Mouse (Mus musculus) heart, embryonic 10.5 days (tissue): ENCODE measurements around the gene Pde4d. TPM values are rescaled to one million over a fixed set of nuclear protein-coding genes. Genes with fewer than 3 reads are reported as not detected.

Source experiments
- DNase-seq: peaks from one replicate; pipeline ENCODE4 v3.0.0-alpha.2; 2017; ENCODE audit warnings: low spot score
- H3K27ac ChIP-seq: fragments of 300-500 bp; sonication (generic); 2 replicates; pipeline ENCODE4 v1.5.1; 2016; ENCODE audit warnings: mild to moderate bottlenecking
- H3K27me3 ChIP-seq: fragments of 300-500 bp; sonication (generic); 2 replicates; pipeline ENCODE4 v1.6.1; 2016; ENCODE audit warnings: mild to moderate bottlenecking; ENCODE audit not compliant: poor library complexity, insufficient read depth, severe bottlenecking
- H3K36me3 ChIP-seq: fragments of 300-500 bp; sonication (generic); 2 replicates; pipeline ENCODE4 v1.6.1; 2016; ENCODE audit warnings: mild to moderate bottlenecking, moderate library complexity
- H3K4me1 ChIP-seq: fragments of 300-500 bp; sonication (generic); 2 replicates; pipeline ENCODE4 v1.6.1; 2016; ENCODE audit warnings: mild to moderate bottlenecking
- H3K4me3 ChIP-seq: fragments of 300-500 bp; sonication (generic); 2 replicates; pipeline ENCODE4 v1.5.1; 2016; ENCODE audit warnings: mild to moderate bottlenecking, moderate library complexity
- H3K9me3 ChIP-seq: fragments of 300-500 bp; sonication (generic); 2 replicates; pipeline ENCODE4 v1.6.1; 2016; ENCODE audit warnings: mild to moderate bottlenecking, moderate library complexity
- WGBS: fragments of 180-500 bp; shearing (Covaris S2); methylation state at CpG from one replicate; pipeline ENCODE4 v1.1.7; 2016; 5-methylcytosine and 5-hydroxymethylcytosine counted together
- polyA plus RNA-seq: library from polyadenylated mRNA; unstranded; fragments of >200 nt; fragmentation: Nextera tagmentation; extraction: Ambion mirVana; gene quantifications from 2 replicates; pipeline ENCODE4 v1.2.1, GENCODE M21; 2016

Gene Pde4d
- polyA plus RNA-seq, 1 experiment from 2014 or later = 24.9 TPM

DNA sequence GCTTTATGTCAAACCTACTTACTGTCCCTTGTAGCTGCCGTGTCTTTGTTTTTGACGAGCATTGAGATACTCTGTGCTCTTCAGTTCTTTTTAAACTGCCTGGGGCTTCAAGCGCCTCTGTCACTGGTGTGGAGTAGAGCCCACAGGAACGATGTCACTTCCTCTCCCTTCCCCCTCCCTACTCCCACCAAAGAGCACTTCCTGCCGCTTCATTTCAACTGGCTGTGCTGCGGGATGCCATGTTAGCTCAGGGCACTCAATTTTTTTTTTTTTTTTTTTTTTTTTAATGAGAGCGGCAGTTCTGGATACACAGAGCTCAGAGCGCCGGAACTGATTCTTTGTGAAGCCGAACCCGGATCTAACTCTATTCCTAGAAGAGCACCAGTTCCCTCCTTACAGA is 789.5 kb downstream of the Pde4d start:
- 60% methylated on average over 11 of the region's 11 CpGs for WGBS
- Histone ChIP-seq H3K27ac (peak overlapping the region; percentile 62), H3K36me3 (no peaks in the 10 kb centered on the region), H3K4me3 (no peak overlapping the region), H3K4me1 (peaks cover 10% of the 10 kb centered on the region), H3K27me3 (no peaks in the 10 kb centered on the region), H3K9me3 (no peaks in the 10 kb centered on the region)
- DNase-seq = no peak

DNA sequence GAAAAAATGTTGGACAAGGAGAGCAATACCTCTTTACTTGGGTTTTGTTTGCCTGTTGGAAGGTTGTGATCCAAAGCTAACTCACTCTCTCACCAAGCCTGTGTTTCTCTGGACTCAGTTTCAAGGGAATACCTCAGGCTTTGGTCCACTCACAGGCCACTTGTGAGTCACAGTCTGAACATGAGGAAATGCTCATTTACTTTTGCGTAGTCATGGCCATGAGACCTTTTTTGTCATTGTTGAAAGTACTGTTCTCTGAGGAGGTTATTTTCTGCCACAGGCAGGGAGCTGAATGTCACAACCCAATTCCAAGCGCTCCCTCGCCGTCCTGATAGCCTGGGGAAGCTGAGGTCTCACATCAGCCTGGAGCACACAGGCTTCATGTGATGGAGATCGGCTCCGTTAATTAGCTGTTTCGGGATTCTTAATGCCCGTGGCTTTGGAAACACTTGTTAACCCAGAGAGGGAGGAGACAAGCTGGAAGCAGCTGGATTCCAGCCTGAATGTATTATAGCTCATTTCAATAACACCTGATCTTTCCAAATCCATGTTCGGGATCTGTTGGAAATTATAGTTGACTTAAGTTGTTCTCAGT is 792.8 kb downstream of the Pde4d start:
- no peaks in the 10 kb centered on the region for H3K27me3 ChIP-seq
- DNase-seq = no peak
- no peaks in the 10 kb centered on the region for H3K36me3 ChIP-seq
- no peak overlapping the region for H3K4me3 ChIP-seq
- H3K4me1 ChIP-seq = 0 out of 2 replicates have a peak, but pooled peaks cover under 1% of the 10 kb centered on the region
- no peaks in the 10 kb centered on the region for H3K9me3 ChIP-seq
- WGBS = 72% methylated on average over 9 of the region's 9 CpGs
- H3K27ac ChIP-seq = no peak overlapping the region

DNA sequence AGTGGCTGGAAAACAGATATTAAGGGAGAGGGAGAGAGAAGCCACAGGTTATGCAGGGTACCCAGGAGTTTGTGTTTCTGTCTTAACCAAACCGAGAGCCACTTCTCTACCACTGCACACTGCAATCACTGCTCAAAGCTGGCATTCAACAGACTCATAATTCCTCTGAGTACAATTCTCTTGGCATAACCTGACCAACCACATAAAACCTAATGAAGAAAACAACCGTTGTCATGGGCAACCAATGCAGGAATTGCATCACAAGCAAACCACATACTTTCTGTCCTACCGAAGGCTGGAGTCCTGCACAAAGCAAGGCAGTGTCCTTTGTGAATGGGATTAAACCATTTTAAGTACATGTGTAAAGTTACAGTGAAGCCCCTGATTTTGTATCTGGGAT is 793.4 kb downstream of the Pde4d start:
- Histone ChIP-seq H3K27me3 (no peaks in the 10 kb centered on the region), H3K36me3 (no peaks in the 10 kb centered on the region), H3K9me3 (no peaks in the 10 kb centered on the region), H3K27ac (no peak overlapping the region), H3K4me3 (no peak overlapping the region), H3K4me1 (0 out of 2 replicates have a peak, but pooled peaks cover 3% of the 10 kb centered on the region)
- no peak for DNase-seq
- 82% methylated on average over 3 of the region's 3 CpGs for WGBS

DNA sequence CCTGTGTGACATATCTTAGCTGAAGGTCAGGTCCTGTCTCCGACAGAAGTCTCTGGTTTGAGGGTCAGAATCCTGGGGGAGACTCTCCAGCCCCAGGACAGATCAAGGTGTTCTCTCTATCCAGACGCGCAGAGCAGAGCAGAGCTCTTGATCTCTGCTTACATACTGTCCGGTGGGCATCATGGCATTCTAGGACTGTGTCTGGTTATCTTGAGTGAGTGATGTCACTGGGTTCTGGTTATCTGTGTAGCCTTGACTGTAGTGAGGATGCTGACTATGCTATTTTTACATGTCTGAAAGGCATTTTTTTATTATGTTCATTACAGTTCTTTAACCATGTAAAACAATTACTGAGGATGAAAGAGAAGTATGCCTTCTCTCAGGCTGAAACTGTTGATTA is 797.3 kb downstream of the Pde4d start:
- H3K27me3 ChIP-seq = no peaks in the 10 kb centered on the region
- H3K4me3 ChIP-seq = no peak overlapping the region
- H3K4me1 ChIP-seq = 0 out of 2 replicates have a peak, but pooled peaks cover 3% of the 10 kb centered on the region
- WGBS = 65% methylated on average over 4 of the region's 4 CpGs
- DNase-seq = no peak
- H3K9me3 ChIP-seq = no peaks in the 10 kb centered on the region
- no peak overlapping the region for H3K27ac ChIP-seq
- no peaks in the 10 kb centered on the region for H3K36me3 ChIP-seq

DNA sequence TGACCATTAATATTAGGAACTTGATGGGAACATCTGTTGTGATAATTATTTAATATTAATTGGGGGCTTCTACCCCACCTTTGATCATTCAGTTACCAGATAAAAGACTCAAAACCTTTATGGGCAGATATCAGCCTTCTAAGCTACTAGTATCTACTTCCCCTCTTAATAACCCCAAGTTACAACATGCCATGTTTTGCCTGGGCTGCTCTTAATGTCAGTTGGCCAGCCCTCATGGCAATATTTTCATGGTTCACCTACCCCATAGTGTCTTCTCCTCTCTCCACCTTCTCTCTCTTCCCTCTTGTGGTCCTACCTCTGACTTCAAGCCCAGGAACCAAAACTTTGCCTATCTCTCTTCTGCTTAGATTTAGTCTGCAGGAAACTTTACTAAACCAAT is 799.6 kb downstream of the Pde4d start:
- Histone ChIP-seq H3K36me3 (no peaks in the 10 kb centered on the region), H3K27me3 (no peaks in the 10 kb centered on the region), H3K4me3 (no peak overlapping the region), H3K9me3 (no peaks in the 10 kb centered on the region), H3K4me1 (0 out of 2 replicates have a peak, but pooled peaks cover 3% of the 10 kb centered on the region), H3K27ac (no peak overlapping the region)
- no peak for DNase-seq

DNA sequence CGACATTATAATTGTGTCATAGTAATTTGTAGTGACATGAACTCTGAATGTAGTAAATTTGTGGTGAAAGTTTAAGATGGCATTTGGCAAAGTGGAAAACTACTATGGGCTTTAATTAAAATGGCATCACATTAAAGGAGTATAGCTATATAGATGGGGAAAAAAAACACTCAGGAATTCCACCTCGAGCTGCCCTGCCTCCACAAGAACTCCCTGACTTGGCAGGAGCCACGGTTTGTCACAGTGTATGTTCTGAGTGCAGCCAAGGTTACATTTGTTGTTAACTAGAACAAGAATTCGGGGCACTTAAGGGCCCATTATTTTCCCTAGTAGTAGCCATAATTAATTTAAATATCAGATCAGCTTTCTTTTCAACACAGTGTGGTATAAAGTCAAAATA is 805.9 kb downstream of the Pde4d start:
- no peak for DNase-seq
- Histone ChIP-seq H3K4me1 (no peaks in the 10 kb centered on the region), H3K27me3 (no peaks in the 10 kb centered on the region), H3K27ac (no peak overlapping the region), H3K9me3 (no peaks in the 10 kb centered on the region), H3K36me3 (no peaks in the 10 kb centered on the region), H3K4me3 (no peak overlapping the region)
- 74% methylated on average over 4 of the region's 4 CpGs for WGBS

DNA sequence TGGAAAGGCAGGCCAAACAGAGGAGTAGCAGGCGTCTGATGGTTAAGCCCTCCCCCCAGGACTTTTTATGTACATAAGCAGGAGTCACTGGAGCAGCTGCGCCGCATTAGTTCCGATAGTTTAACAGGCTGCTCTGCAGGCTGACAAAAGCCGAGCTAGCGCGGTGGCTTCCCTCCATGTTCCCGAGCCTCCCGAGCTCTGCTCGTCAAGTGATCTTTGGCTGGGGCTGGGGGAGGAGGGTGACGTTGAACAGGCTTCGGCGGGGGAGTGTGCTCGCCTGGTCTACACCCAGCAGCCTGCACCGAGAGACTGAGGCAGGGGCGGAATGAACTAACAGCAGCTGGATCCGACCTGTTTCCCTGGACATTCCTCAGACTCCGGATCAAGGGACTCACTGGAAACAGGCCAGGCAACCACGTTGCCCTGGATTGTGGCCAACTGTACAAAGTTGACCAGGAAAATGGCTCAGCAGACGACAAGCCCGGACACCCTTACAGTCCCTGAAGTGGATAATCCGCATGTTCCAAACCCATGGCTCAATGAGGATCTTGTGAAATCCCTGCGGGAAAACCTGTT is 810.6 kb downstream of the Pde4d start:
- under 1% methylated on average over 23 of the region's 23 CpGs for WGBS
- Histone ChIP-seq H3K9me3 (no peaks in the 10 kb centered on the region), H3K4me3 (peak overlapping the region; percentile 69), H3K36me3 (no peaks in the 10 kb centered on the region), H3K27me3 (no peaks in the 10 kb centered on the region), H3K4me1 (peaks cover 9% of the 10 kb centered on the region; the same call in 1 of the 2 replicates), H3K27ac (peak overlapping the region; percentile 93)
- peak; percentile 81 for DNase-seq

DNA sequence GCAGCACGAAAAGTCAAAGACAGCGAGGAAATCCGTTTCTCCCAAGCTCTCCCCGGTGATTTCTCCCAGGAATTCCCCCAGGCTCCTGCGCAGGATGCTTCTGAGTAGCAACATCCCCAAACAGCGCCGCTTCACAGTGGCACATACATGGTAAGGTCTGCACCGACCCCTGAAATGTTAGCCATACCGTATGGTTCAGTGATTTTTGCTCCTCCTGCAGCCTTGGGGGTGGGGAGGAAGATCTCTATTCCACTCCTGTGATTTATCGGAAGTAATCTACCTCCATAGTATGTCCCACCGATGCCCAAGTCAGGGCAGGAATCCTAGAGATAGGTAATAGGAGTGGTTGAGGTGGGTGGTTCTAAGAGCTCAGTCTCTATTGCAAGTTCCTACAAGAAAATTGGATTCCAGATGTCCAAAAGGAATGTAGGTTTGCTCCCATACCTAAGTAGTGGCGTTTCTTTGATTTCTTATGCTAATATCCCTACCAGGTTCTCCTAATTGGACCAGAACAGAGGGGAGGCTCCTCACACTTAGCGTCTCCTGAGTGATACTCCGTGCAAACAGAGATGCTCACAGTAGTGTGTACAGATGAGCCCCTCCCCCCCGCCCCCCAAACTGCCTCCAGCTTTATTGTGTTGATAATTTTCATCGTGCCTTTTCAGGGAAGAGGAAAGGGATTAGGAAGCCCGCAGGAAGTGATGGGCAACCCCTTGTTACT is 811.2 kb downstream of the Pde4d start:
- peaks cover 9% of the 10 kb centered on the region; the same call in 1 of the 2 replicates for H3K4me1 ChIP-seq
- H3K4me3 ChIP-seq = peak overlapping the region; percentile 69
- WGBS = 4% methylated on average over 17 of the region's 17 CpGs
- H3K27ac ChIP-seq = peak overlapping the region; percentile 93
- no peaks in the 10 kb centered on the region for H3K9me3 ChIP-seq
- H3K27me3 ChIP-seq = no peaks in the 10 kb centered on the region
- H3K36me3 ChIP-seq = no peaks in the 10 kb centered on the region
- DNase-seq = no peak

DNA sequence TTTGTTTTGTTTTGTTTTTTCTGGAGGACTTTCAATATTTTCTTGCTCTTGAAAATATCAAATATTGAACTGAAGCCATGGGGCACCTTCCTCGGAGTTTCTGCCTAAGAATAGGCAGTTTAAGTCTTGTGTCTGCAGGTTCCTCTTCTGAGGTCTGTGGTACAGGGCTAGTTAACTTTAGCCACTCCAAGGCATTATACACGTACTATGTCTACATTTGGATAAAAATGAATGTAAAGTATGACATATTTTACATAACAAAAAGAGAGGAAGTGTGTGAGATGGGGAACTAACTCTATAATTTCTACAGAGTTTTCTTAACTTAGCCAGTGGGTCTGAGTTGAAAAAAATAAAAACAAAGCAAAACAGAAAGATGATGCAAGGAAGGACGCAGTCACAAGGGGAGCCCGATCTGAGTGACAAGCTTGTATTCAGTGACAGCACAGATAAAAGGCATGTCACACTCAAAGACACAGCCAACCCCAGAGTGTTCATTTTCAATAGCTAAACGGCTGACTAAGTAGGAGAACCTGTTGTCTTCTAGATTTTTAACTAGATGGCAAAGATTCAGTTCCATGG is 812.0 kb downstream of the Pde4d start:
- 37% methylated on average over 5 of the region's 5 CpGs for WGBS
- H3K4me1 ChIP-seq = peaks cover 9% of the 10 kb centered on the region; the same call in 1 of the 2 replicates
- H3K27me3 ChIP-seq = no peaks in the 10 kb centered on the region
- peak overlapping the region; percentile 69 for H3K4me3 ChIP-seq
- no peak overlapping the region for H3K27ac ChIP-seq
- H3K36me3 ChIP-seq = no peaks in the 10 kb centered on the region
- H3K9me3 ChIP-seq = no peaks in the 10 kb centered on the region
- no peak for DNase-seq

DNA sequence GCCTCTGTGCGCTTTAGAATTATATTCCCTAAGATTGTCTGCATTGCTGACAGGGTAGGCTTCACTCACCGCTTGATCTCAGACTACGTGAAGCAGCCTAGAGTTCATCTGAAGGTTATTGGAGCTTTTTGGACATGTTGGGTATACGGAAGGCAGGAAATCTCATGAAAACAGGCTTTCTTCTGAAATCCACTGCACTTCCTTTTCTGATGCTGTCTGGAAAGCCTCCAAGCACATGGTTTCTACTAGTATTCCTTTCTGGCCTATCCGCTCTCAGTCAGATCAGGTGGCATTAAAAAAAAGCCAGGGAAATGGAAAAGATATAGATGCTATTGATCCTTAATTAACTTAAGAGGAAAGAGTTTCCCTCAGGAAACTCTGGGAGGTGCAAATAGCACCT is 812.8 kb downstream of the Pde4d start:
- 68% methylated on average over 5 of the region's 5 CpGs for WGBS

DNA sequence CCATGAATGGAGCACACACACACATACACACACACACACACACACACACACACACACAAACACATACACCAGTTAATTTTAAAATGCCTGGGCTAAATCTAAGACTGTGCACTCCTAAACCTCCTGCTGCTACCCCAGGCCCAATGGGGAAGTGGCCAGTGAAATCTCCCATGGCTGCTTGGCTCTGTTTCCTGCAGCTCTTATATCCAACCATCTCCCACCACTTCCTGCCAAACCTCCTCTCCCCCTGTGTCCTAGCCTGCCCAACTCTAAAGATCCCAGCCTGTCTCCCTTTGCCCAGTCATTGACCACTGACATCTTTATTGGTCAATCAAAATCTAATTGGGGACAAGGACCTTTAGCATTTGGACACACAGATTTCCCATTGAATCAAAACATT is 814.1 kb downstream of the Pde4d start:
- H3K4me1 ChIP-seq = peaks cover 9% of the 10 kb centered on the region; the same call in 1 of the 2 replicates

More for the DNA sequence above, 812.8 kb downstream of the Pde4d start:
- Histone ChIP-seq H3K36me3 (no peaks in the 10 kb centered on the region), H3K4me3 (peak overlapping the region; percentile 69), H3K27me3 (no peaks in the 10 kb centered on the region), H3K4me1 (peaks cover 9% of the 10 kb centered on the region; the same call in 1 of the 2 replicates), H3K9me3 (no peaks in the 10 kb centered on the region), H3K27ac (no peak overlapping the region)
- no peak for DNase-seq

DNA sequence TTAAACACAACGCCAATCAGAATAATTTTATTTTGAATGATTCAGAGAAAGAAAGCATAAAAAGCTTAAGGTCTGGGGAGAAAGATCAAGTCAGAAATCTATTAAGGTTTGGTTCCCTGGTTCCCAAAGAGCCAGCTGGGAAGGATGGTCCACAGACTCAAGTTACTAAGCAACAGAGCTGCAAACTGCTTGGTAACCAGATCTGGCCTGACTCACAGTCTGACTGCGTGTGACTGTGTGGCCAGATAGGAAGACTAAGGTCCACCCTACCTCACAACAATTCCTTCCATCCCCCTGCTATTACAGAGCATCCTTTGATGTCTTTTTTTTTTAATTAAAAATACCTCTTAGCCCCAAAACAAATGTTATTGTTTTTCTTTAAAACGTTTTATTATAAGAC is 818.5 kb downstream of the Pde4d start:
- WGBS = 58% methylated on average over 3 of the region's 3 CpGs
- DNase-seq = no peak
- Histone ChIP-seq H3K9me3 (no peaks in the 10 kb centered on the region), H3K27ac (no peak overlapping the region), H3K4me3 (no peak overlapping the region), H3K36me3 (no peaks in the 10 kb centered on the region), H3K27me3 (no peaks in the 10 kb centered on the region), H3K4me1 (no peaks in the 10 kb centered on the region)

More for the DNA sequence above, 814.1 kb downstream of the Pde4d start:
- H3K27ac ChIP-seq = no peak overlapping the region
- no peaks in the 10 kb centered on the region for H3K27me3 ChIP-seq
- DNase-seq = no peak
- H3K36me3 ChIP-seq = no peaks in the 10 kb centered on the region
- no peaks in the 10 kb centered on the region for H3K9me3 ChIP-seq
- H3K4me3 ChIP-seq = no peak overlapping the region
